Mouse (Mus musculus) liver, embryonic 14.5 days (tissue): ENCODE data around the gene Rad51b. TPM values are rescaled to one million over a fixed set of nuclear protein-coding genes. Genes with fewer than 3 reads are reported as not detected.

Experiments used
- ATAC-seq: fragments of 200-750 bp; cut with Nextera tagmentation; 2 replicates; pipeline ENCODE4 v1.8.0; 2017; ENCODE audit warnings: moderate number of reproducible peaks, mild to moderate bottlenecking, moderate library complexity; ENCODE audit not compliant: insufficient read depth
- DNase-seq, 3 experiments: peaks; one replicate each; pipeline ENCODE4 v3.0.0-alpha.2; 2012 to 2013; ENCODE audit warnings: low read depth in 3 of 3, low spot score in 3 of 3
- H3K27ac ChIP-seq: fragments of 300-500 bp; sonication (generic); 2 replicates; pipeline ENCODE4 v1.5.1; 2014; ENCODE audit warnings: moderate library complexity, mild to moderate bottlenecking, control low read depth, inconsistent platforms
- H3K27me3 ChIP-seq: fragments of 300-500 bp; sonication (generic); 2 replicates; pipeline ENCODE4 v1.6.1; 2014; ENCODE audit warnings: mild to moderate bottlenecking, low read length, moderate library complexity; ENCODE audit not compliant: control insufficient read depth, insufficient read depth
- H3K36me3 ChIP-seq: fragments of 300-500 bp; sonication (generic); replicated peaks from 2 replicates; pipeline ENCODE4 v1.6.1; 2014; ENCODE audit warnings: low read depth; ENCODE audit not compliant: control insufficient read depth, insufficient read depth
- H3K4me1 ChIP-seq, 2 experiments: fragments of 200-500 bp in 1 of 2; fragments of 300-500 bp in 1 of 2; sonication (generic) in 1 of 2; replicated peaks; 2 replicates each; pipeline ENCODE4 v1.6.1; 2012 to 2014; ENCODE audit warnings: antibody characterized with exemption in 1 of 2, inconsistent platforms in 1 of 2, low read length in 1 of 2; ENCODE audit not compliant: control insufficient read depth in 2 of 2, insufficient read depth in 2 of 2
- H3K4me2 ChIP-seq: fragments of 300-500 bp; sonication (generic); 2 replicates; pipeline ENCODE4 v1.6.1; 2014; ENCODE audit warnings: low read depth, mild to moderate bottlenecking, control low read depth, moderate library complexity
- H3K4me3 ChIP-seq, 2 experiments: fragments of 200-500 bp in 1 of 2; fragments of 300-500 bp in 1 of 2; sonication (generic) in 1 of 2; 2 replicates each; pipeline ENCODE4 v1.5.1; 2012 to 2014; ENCODE audit warnings: low read depth in 2 of 2, low read length in 2 of 2, mild to moderate bottlenecking in 2 of 2, control low read depth in 1 of 2, inconsistent platforms in 1 of 2, moderate library complexity in 1 of 2; ENCODE audit not compliant: insufficient read depth in 1 of 2
- H3K9ac ChIP-seq: fragments of 300-500 bp; sonication (generic); replicated peaks from 2 replicates; pipeline ENCODE4 v1.6.1; 2014; ENCODE audit warnings: mild to moderate bottlenecking, control low read depth, moderate library complexity
- H3K9me3 ChIP-seq: fragments of 300-500 bp; sonication (generic); 2 replicates; pipeline ENCODE4 v1.6.1; 2016; ENCODE audit warnings: low read length, mixed read lengths; ENCODE audit not compliant: control insufficient read depth
- CTCF ChIP-seq: IDR thresholded peaks from 2 replicates; pipeline ENCODE4 v1.5.1; 2016; ENCODE audit warnings: antibody characterized with exemption, low read depth, control low read depth
- EP300 ChIP-seq: IDR thresholded peaks from 2 replicates; pipeline ENCODE4 v1.6.1; 2016; ENCODE audit warnings: antibody characterized with exemption, low read depth
- WGBS: fragments of 180-500 bp; shearing (Covaris S2); extraction: QIAGEN DNeasy Blood & Tissue Kit; methylation state at CpG from one replicate; pipeline ENCODE4 v1.1.7; 2014; ENCODE audit not compliant: insufficient replicate concordance; 5-methylcytosine and 5-hydroxymethylcytosine counted together
- polyA plus RNA-seq, 2 experiments: library from polyadenylated mRNA; depleted of rRNA in 1 of 2; stranded (reverse) in 1 of 2; unstranded in 1 of 2; fragments of >200 nt; fragmentation: Nextera tagmentation in 1 of 2; extraction: Ambion mirVana in 1 of 2; gene quantifications; 2 replicates each; pipeline versions ENCODE4 v1.2.1 to v1.2.3; 2012 to 2014

Rad51b gene
- polyA plus RNA-seq, 2 experiments, result 2.3 to 5.1 TPM

GRCm38 (mm10) chr12:79613061-79613788 is 316.1 kb downstream of the Rad51b start:
- peak overlapping the region; percentile 36 for H3K4me2 ChIP-seq
- no peak for DNase-seq
- TF ChIP-seq EP300, result no peak
- TF ChIP-seq CTCF, result no peak
- WGBS, result 77% methylated on average over 8 of the region's 8 CpGs
- peak overlapping the region; percentile 36 for H3K9ac ChIP-seq
- no peak overlapping the region for H3K4me3 ChIP-seq
- H3K9me3 ChIP-seq, result no peaks in the 10 kb centered on the region
- H3K27me3 ChIP-seq, result no peaks in the 10 kb centered on the region
- peaks cover 39 to 42% of the 10 kb centered on the region in 2 experiments for H3K4me1 ChIP-seq
- ATAC-seq, result no peak
- peak overlapping the region; percentile 99 for H3K27ac ChIP-seq
- no peaks in the 10 kb centered on the region for H3K36me3 ChIP-seq

GRCm38 (mm10) chr12:79613846-79614582 is 316.9 kb downstream of the Rad51b start:
- Histone ChIP-seq H3K27me3 (no peaks in the 10 kb centered on the region), H3K4me1 (peaks cover 39 to 42% of the 10 kb centered on the region in 2 experiments), H3K9ac (no peak overlapping the region), H3K27ac (no peak overlapping the region), H3K4me2 (no peak overlapping the region), H3K4me3 (no peak overlapping the region), H3K9me3 (no peaks in the 10 kb centered on the region), H3K36me3 (no peaks in the 10 kb centered on the region)
- TF ChIP-seq CTCF, result no peak
- no peak for TF ChIP-seq EP300
- ATAC-seq (no peak), DNase-seq (no peak)
- WGBS, result 72% methylated on average over 9 of the region's 9 CpGs

GRCm38 (mm10) chr12:79614583-79614953 is 317.5 kb downstream of the Rad51b start:
- H3K4me3 ChIP-seq, result no peak overlapping the region
- peaks cover 38 to 39% of the 10 kb centered on the region in 2 experiments for H3K4me1 ChIP-seq
- DNase-seq (no peak), ATAC-seq (no peak)
- H3K27me3 ChIP-seq, result no peaks in the 10 kb centered on the region
- TF ChIP-seq CTCF, result no peak
- TF ChIP-seq EP300, result no peak
- no peaks in the 10 kb centered on the region for H3K9me3 ChIP-seq
- H3K9ac ChIP-seq, result no peak overlapping the region
- no peaks in the 10 kb centered on the region for H3K36me3 ChIP-seq
- no peak overlapping the region for H3K27ac ChIP-seq
- no peak overlapping the region for H3K4me2 ChIP-seq
- 71% methylated on average over 2 of the region's 2 CpGs for WGBS

GRCm38 (mm10) chr12:79615717-79616316 is 318.7 kb downstream of the Rad51b start:
- Histone ChIP-seq H3K27ac (no peak overlapping the region), H3K9me3 (no peaks in the 10 kb centered on the region), H3K4me1 (peaks cover 26 to 27% of the 10 kb centered on the region in 2 experiments), H3K4me2 (no peak overlapping the region), H3K4me3 (no peak overlapping the region), H3K36me3 (no peaks in the 10 kb centered on the region), H3K9ac (no peak overlapping the region), H3K27me3 (no peaks in the 10 kb centered on the region)
- DNase-seq (no peak), ATAC-seq (no peak)
- TF ChIP-seq CTCF (no peak), EP300 (no peak)
- 64% methylated on average over 5 of the region's 5 CpGs for WGBS

- H3K27ac ChIP-seq, result no peak overlapping the region
- H3K36me3 ChIP-seq, result no peaks in the 10 kb centered on the region
- H3K27me3 ChIP-seq, result no peaks in the 10 kb centered on the region
- no peak overlapping the region for H3K9ac ChIP-seq
- no peak overlapping the region for H3K4me2 ChIP-seq
- ATAC-seq (no peak), DNase-seq (no peak)
- H3K4me1 ChIP-seq, result peaks cover 3 to 4% of the 10 kb centered on the region in 2 experiments; a peak in 2 of 4 replicates
- H3K9me3 ChIP-seq, result no peaks in the 10 kb centered on the region
- no peak overlapping the region for H3K4me3 ChIP-seq
- WGBS, result 76% methylated on average over 1 of the region's 1 CpGs
- TF ChIP-seq CTCF, result 0 out of 2 replicates have a peak, but pooled peaks have one; percentile 3
- TF ChIP-seq EP300, result no peak
Observed at GRCm38 (mm10) chr12:79619009-79619408, 321.9 kb downstream of the Rad51b start.
